Mouse (Mus musculus) neural tube, embryonic 11.5 days (tissue): ENCODE data around the gene Fbxl14. TPM values are rescaled to one million over a fixed set of nuclear protein-coding genes. Genes with fewer than 3 reads are reported as not detected.

ENCODE experiments used
- ATAC-seq: fragments of 200-750 bp; cut with Nextera tagmentation; 2 replicates; pipeline ENCODE4 v1.8.0; 2017; ENCODE audit warnings: moderate number of reproducible peaks, mild to moderate bottlenecking, moderate TSS enrichment, moderate library complexity; ENCODE audit not compliant: insufficient read depth, low FRiP score, low TSS enrichment
- DNase-seq: peaks from one replicate; pipeline ENCODE4 v3.0.0-alpha.2; 2015; ENCODE audit warnings: low spot score
- H3K27ac ChIP-seq: fragments of 300-500 bp; sonication (generic); 2 replicates; pipeline ENCODE4 v1.5.1; 2014; ENCODE audit warnings: low read depth, mild to moderate bottlenecking, low read length
- H3K27me3 ChIP-seq: fragments of 300-500 bp; sonication (generic); 2 replicates; pipeline ENCODE4 v1.6.1; 2014; ENCODE audit warnings: mild to moderate bottlenecking, low read length, mixed read lengths; ENCODE audit not compliant: control insufficient read depth, insufficient read depth
- H3K36me3 ChIP-seq: fragments of 300-500 bp; sonication (generic); 2 replicates; pipeline ENCODE4 v1.6.1; 2014; ENCODE audit warnings: mild to moderate bottlenecking, low read length, moderate library complexity, mixed read lengths; ENCODE audit not compliant: control insufficient read depth, insufficient read depth
- H3K4me1 ChIP-seq: fragments of 300-500 bp; sonication (generic); 2 replicates; pipeline ENCODE4 v1.6.1; 2014; ENCODE audit warnings: low read length, mixed read lengths; ENCODE audit not compliant: control insufficient read depth, insufficient read depth
- H3K4me2 ChIP-seq: fragments of 300-500 bp; sonication (generic); 2 replicates; pipeline ENCODE4 v1.6.1; 2014; ENCODE audit warnings: low read depth, mild to moderate bottlenecking, moderate library complexity
- H3K4me3 ChIP-seq: fragments of 300-500 bp; sonication (generic); 2 replicates; pipeline ENCODE4 v1.5.1; 2014; ENCODE audit warnings: low read depth, low read length
- H3K9ac ChIP-seq: fragments of 300-500 bp; sonication (generic); 2 replicates; pipeline ENCODE4 v1.6.1; 2014; ENCODE audit warnings: mild to moderate bottlenecking, low read length
- H3K9me3 ChIP-seq: fragments of 300-500 bp; sonication (generic); 2 replicates; pipeline ENCODE4 v1.6.1; 2016; ENCODE audit warnings: low read length; ENCODE audit not compliant: control insufficient read depth
- WGBS: fragments of 180-500 bp; shearing (Covaris S2); extraction: QIAGEN DNeasy Blood & Tissue Kit; methylation state at CpG from one replicate; pipeline ENCODE4 v1.1.7; 2014; 5-methylcytosine and 5-hydroxymethylcytosine counted together
- polyA plus RNA-seq: library from polyadenylated mRNA; unstranded; fragments of >200 nt; fragmentation: Nextera tagmentation; extraction: Ambion mirVana; gene quantifications from 2 replicates; pipeline ENCODE4 v1.2.1, GENCODE M21; 2014

Fbxl14 gene
- polyA plus RNA-seq, 1 experiment from 2014 or later = 7.2 TPM

DNA sequence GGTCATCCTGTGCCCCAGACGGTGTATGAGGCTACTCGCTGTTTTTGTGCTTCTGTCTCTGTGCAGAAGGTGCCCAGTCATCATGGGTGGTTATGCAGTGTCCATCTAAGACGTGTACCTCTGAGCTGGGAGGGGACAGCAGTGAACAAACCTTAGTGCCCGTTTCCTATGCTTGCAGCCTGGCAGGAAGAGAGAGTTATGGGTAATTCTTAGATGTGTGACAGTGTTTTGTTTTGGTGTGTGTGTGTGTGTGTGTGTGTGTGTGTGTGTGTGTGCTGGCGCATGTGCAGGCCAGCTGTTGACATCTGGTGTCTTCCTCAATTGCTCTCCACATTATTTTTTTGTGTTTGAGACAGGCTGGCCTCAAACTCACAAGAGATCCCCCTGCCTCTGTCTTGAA lies 20.6 kb downstream of the Fbxl14 start:
- no peak overlapping the region for H3K27ac ChIP-seq
- ATAC-seq (no peak), DNase-seq (no peak)
- H3K4me1 ChIP-seq = 0 out of 2 replicates have a peak, but pooled peaks cover 3% of the 10 kb centered on the region
- H3K9ac ChIP-seq = no peak overlapping the region
- no peaks in the 10 kb centered on the region for H3K27me3 ChIP-seq
- 58% methylated on average over 5 of the region's 5 CpGs for WGBS
- H3K4me2 ChIP-seq = no peak overlapping the region
- no peak overlapping the region for H3K4me3 ChIP-seq
- H3K9me3 ChIP-seq = no peaks in the 10 kb centered on the region
- H3K36me3 ChIP-seq = no peaks in the 10 kb centered on the region

DNA sequence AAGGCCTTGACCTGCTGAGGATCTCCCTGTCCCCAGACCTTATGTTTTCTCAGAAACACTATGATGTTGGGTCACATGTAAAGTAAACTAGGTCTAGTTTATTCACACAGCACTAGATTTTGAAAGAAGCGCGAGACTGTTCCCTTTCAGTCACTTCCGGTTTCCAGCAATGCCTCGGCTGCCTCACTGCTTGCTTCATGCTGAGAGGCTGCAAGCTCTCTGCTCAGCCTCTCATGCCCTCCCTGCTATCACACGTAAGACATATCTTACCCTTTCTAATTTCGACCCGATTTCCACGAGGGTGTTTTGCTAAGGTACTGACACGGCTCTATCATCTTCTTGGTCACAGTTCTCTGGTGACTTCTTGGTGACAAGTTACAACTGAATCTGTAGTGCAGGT lies 22.6 kb downstream of the Fbxl14 start:
- DNase-seq = no peak
- WGBS = 56% methylated on average over 9 of the region's 9 CpGs

DNA sequence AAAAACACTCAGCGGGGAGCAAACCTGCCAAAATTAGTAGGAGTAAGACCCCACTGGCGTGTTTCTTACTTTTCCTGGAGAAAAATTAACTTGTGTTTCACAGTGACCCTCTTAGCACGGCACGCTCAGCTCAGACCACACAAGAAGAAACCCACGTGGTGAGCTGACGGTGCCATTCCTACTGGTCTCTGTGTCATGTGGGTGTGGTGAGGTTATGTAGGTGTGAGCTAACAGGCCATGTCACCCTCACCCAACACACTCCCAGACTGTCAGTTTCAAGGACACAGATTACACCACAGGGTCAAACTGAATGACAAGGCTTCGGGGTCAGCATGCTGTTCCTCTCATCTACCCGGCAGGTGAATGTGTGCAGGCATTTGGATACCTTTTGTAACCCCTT lies 25.3 kb downstream of the Fbxl14 start:
- Histone ChIP-seq H3K36me3 (no peaks in the 10 kb centered on the region), H3K27ac (no peak overlapping the region), H3K9ac (no peak overlapping the region), H3K4me3 (no peak overlapping the region), H3K27me3 (no peaks in the 10 kb centered on the region), H3K4me1 (no peaks in the 10 kb centered on the region), H3K9me3 (no peaks in the 10 kb centered on the region), H3K4me2 (no peak overlapping the region)
- no peak for DNase-seq
- WGBS = 92% methylated on average over 8 of the region's 8 CpGs
- no peak for ATAC-seq

More for the DNA sequence above, 22.6 kb downstream of the Fbxl14 start:
- Histone ChIP-seq H3K9ac (no peak overlapping the region), H3K27ac (no peak overlapping the region), H3K4me3 (no peak overlapping the region), H3K36me3 (no peaks in the 10 kb centered on the region), H3K4me2 (no peak overlapping the region), H3K27me3 (no peaks in the 10 kb centered on the region), H3K4me1 (0 out of 2 replicates have a peak, but pooled peaks cover 3% of the 10 kb centered on the region), H3K9me3 (no peaks in the 10 kb centered on the region)
- no peak for ATAC-seq

- H3K27ac ChIP-seq = no peak overlapping the region
- WGBS = 58% methylated on average over 9 of the region's 9 CpGs
- H3K4me1 ChIP-seq = no peaks in the 10 kb centered on the region
- no peaks in the 10 kb centered on the region for H3K9me3 ChIP-seq
- H3K36me3 ChIP-seq = no peaks in the 10 kb centered on the region
- no peak overlapping the region for H3K4me3 ChIP-seq
- no peak for ATAC-seq
- H3K4me2 ChIP-seq = no peak overlapping the region
- no peaks in the 10 kb centered on the region for H3K27me3 ChIP-seq
- no peak overlapping the region for H3K9ac ChIP-seq
- no peak for DNase-seq
Observed at GRCm38 (mm10) chr6:119505525-119506225, 26.2 kb downstream of the Fbxl14 start.

DNA sequence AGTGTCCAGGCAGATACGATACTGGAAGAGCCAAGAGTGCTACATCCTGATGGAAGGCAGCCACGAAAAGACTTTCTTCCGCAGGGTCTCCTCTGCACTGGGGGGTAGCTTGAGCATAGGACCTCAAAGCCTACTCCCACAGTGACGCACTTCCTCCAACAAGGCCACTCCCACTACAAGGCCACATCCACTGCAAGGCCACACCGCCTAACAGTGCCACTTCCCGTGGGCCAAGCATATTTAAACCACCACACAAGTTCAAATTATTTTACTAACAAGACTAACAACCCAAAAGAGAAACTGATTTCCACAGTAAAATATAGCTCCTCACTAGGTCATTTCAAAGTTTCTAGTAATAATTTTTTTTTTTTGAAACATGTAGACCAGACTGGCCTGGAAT lies 28.8 kb downstream of the Fbxl14 start:
- 94% methylated on average over 6 of the region's 6 CpGs for WGBS
- H3K4me2 ChIP-seq = no peak overlapping the region
- H3K27ac ChIP-seq = no peak overlapping the region
- H3K27me3 ChIP-seq = no peaks in the 10 kb centered on the region
- H3K9me3 ChIP-seq = no peaks in the 10 kb centered on the region
- no peak overlapping the region for H3K9ac ChIP-seq
- H3K4me1 ChIP-seq = no peaks in the 10 kb centered on the region
- no peak for ATAC-seq
- no peaks in the 10 kb centered on the region for H3K36me3 ChIP-seq
- DNase-seq = no peak
- H3K4me3 ChIP-seq = no peak overlapping the region

DNA sequence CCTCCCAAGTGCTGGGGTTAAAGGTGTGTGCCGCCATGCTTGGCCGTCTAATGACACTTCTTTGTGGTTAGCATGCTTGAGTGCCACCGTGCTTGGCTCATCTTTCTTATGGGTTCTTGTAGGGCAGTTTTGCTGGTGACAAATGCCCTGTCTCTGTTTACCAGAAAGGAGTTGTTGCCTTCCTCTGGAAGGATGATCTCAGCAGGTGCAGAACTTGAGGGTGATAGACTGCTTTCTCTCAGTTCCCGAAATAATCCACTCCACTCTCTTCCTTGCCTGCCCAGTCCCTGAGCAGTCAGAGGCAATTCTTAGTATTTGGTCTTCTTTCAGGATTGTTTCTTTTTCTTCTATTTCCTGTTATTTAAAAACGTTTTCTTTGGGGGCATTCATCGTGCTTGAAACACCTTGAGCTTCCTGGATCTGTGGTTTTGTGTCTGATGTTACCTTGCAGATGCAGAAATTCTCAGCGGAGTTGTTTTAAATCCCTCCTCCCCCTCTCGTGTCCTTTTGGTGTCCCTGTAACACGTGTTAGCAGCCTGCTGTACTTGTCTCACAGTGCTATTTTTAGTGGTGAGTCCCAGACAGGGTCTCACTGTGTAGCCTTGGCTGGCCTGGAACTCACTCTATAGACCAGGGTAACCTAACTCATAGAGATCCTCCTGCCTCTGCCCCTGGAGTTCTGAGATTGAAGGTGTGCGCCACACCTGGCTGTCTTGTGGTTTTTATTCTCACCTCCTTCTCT lies 29.3 kb downstream of the Fbxl14 start:
- Histone ChIP-seq H3K4me2 (no peak overlapping the region), H3K4me3 (no peak overlapping the region), H3K4me1 (no peaks in the 10 kb centered on the region), H3K9me3 (no peaks in the 10 kb centered on the region), H3K27ac (no peak overlapping the region), H3K36me3 (no peaks in the 10 kb centered on the region), H3K27me3 (no peaks in the 10 kb centered on the region), H3K9ac (no peak overlapping the region)
- ATAC-seq (no peak), DNase-seq (no peak)
- WGBS = 79% methylated on average over 10 of the region's 10 CpGs

DNA sequence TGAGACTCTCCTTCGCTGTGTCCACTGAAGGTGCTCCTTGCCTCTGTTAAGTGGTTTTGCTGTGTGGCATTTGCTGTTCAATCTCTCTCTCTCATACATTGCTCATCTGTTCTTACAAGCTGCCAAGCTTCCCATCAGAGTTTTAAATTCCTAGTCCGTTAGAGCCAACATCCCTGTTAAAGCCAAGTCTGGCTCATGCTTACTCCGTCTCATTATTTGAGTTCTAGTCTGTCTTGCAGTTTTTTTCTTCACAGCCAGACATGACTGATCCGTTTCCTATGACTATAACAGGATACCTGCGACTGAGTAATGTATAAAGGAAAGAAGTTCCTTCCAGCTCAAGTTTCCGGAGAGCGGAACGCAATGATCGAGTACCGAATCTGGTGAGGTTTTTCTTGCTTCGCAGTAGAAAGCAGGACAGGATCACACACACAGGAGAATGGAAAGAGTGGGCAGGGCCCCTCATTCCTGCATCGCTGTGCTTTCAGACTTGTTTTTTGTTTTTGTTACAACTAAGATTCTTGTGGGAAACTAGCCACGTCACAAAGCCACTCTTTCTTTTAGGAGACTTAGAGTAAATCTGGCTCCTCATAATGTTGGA lies 30.1 kb downstream of the Fbxl14 start:
- Histone ChIP-seq H3K4me1 (no peaks in the 10 kb centered on the region), H3K4me2 (no peak overlapping the region), H3K9ac (no peak overlapping the region), H3K9me3 (no peaks in the 10 kb centered on the region), H3K27me3 (no peaks in the 10 kb centered on the region), H3K4me3 (no peak overlapping the region), H3K36me3 (no peaks in the 10 kb centered on the region), H3K27ac (no peak overlapping the region)
- WGBS = 92% methylated on average over 13 of the region's 13 CpGs
- DNase-seq (no peak), ATAC-seq (no peak)

GRCm38 (mm10) chr6:119512701-119513100 lies 33.2 kb downstream of the Fbxl14 start:
- Histone ChIP-seq H3K4me3 (no peak overlapping the region), H3K36me3 (no peaks in the 10 kb centered on the region), H3K27me3 (no peaks in the 10 kb centered on the region), H3K4me1 (no peaks in the 10 kb centered on the region), H3K27ac (no peak overlapping the region), H3K4me2 (no peak overlapping the region), H3K9ac (no peak overlapping the region), H3K9me3 (no peaks in the 10 kb centered on the region)
- no peak for DNase-seq
- 91% methylated on average over 11 of the region's 11 CpGs for WGBS
- ATAC-seq = no peak
